In the genomic region with DNA sequence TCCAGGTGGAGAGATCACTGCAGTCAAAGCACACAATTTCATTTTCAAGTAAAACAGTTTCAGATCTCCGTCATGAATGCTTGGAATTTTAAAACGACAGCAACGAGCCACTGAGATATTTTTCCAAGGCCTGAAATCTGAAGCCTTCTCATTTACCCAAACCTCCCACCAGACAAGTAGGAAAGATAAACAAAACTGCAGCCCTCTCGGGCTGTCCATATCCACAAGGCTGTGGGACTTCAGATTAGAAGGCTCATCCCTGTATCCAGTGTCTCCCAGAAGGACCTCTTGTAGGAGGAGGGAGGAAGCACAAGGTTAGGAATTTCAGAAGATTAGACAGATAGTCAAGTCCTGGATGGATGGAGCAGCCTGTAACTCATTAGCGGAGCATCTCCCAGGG, we compare ENCODE assay signal across 22 mouse cellular contexts.
DNase-seq lines count a peak whose midpoint lies in the region; ATAC-seq lines count a peak whose summit lies in the region.
"Had no signal": no experiment of that assay in that cellular context is flagged by ENCODE, and none has a peak within 500 bp of the region (broad histone marks: within the 10 kb centered on the region; RNA-seq: fewer than 3 reads in every experiment).

No protein-coding gene starts in this region.

- H3K4me3 ChIP-seq in kidney, embryonic 15.5 days (replicated peaks), result no peak overlapping the region
- H3K4me3 ChIP-seq in lung, embryonic 16.5 days (ENCODE audit: low read length), result no peak overlapping the region
- H3K4me3 ChIP-seq: embryonic facial prominence, embryonic 15.5 days; hindbrain, embryonic 15.5 days; limb, embryonic 15.5 days; midbrain, embryonic 15.5 days; myocyte; neural tube, embryonic 15.5 days had no signal

- no peaks in the 10 kb centered on the region for H3K9me3 ChIP-seq in kidney, embryonic 15.5 days (replicated peaks)
- no peaks in the 10 kb centered on the region for H3K9me3 ChIP-seq in lung, embryonic 16.5 days (ENCODE audit: control insufficient read depth, low read length)
- H3K9me3 ChIP-seq: embryonic facial prominence, embryonic 15.5 days; hindbrain, embryonic 15.5 days; limb, embryonic 15.5 days; midbrain, embryonic 15.5 days; neural tube, embryonic 15.5 days had no signal

- H3K4me1 ChIP-seq in kidney, embryonic 15.5 days, result peaks cover 19% of the 10 kb centered on the region
- H3K4me1 ChIP-seq in lung, embryonic 16.5 days (replicated peaks; ENCODE audit: control insufficient read depth, insufficient read depth, low read length), result no peaks in the 10 kb centered on the region; the same call in 1 of the 2 replicates
- H3K4me1 ChIP-seq: embryonic facial prominence, embryonic 15.5 days; hindbrain, embryonic 15.5 days; limb, embryonic 15.5 days; midbrain, embryonic 15.5 days; neural tube, embryonic 15.5 days had no signal

- no peaks in the 10 kb centered on the region for H3K27me3 ChIP-seq in kidney, embryonic 15.5 days
- no peaks in the 10 kb centered on the region for H3K27me3 ChIP-seq in lung, embryonic 16.5 days (ENCODE audit: control insufficient read depth, insufficient read depth, low read depth, low read length)
- H3K27me3 ChIP-seq: embryonic facial prominence, embryonic 15.5 days; hindbrain, embryonic 15.5 days; limb, embryonic 15.5 days; midbrain, embryonic 15.5 days; neural tube, embryonic 15.5 days had no signal

- 18% methylated on average over 5 of the region's 5 CpGs for WGBS in kidney, embryonic 15.5 days
- 9% methylated on average over 5 of the region's 5 CpGs for WGBS in lung, embryonic 16.5 days

- peak; percentile 77 for ATAC-seq in kidney, embryonic 15.5 days (replicated peaks; ENCODE audit: low FRiP score)
- ATAC-seq in lung, embryonic 16.5 days (ENCODE audit: low read depth), result no peak
- ATAC-seq: forebrain, embryonic 16.5 days; liver, postnatal 0 days; midbrain, embryonic 15.5 days had no signal

- no peak overlapping the region for H3K9ac ChIP-seq in kidney, embryonic 15.5 days
- H3K9ac ChIP-seq in lung, embryonic 16.5 days (ENCODE audit: low read length), result no peak overlapping the region
- H3K9ac ChIP-seq: embryonic facial prominence, embryonic 15.5 days; hindbrain, embryonic 15.5 days; limb, embryonic 15.5 days; liver, postnatal 0 days; midbrain, embryonic 15.5 days; neural tube, embryonic 15.5 days had no signal

- peak overlapping the region; percentile 75 for H3K27ac ChIP-seq in kidney, embryonic 15.5 days
- peak overlapping the region; percentile 9; the same call in 1 of the 2 replicates for H3K27ac ChIP-seq in lung, embryonic 16.5 days (ENCODE audit: low read length)
- H3K27ac ChIP-seq: embryonic facial prominence, embryonic 15.5 days; hindbrain, embryonic 15.5 days; limb, embryonic 15.5 days; midbrain, embryonic 15.5 days; neural tube, embryonic 15.5 days had no signal

- DNase-seq in embryo, embryonic 10 days (ENCODE audit: low spot score), result peak; percentile 13
- DNase-seq in embryo, embryonic 11 days, result no peak
- DNase-seq in kidney, postnatal 25 days, result no peak
- no peak for DNase-seq in lung, postnatal 14 days
- DNase-seq in gastrocnemius, adult 8-10 months (ENCODE audit: low spot score in 2 of 2), result no peak
- no peak for DNase-seq in retina, postnatal 1 day
- DNase-seq: adrenal gland, adult 2 months; cerebellum, adult 2 months; heart, postnatal 4 days; kidney, adult 2 months; liver, postnatal 0 days; right cerebral cortex, postnatal 25 days; thymus, postnatal 14 days had no signal

- no peaks in the 10 kb centered on the region for H3K36me3 ChIP-seq in kidney, embryonic 15.5 days
- no peaks in the 10 kb centered on the region for H3K36me3 ChIP-seq in lung, embryonic 16.5 days (ENCODE audit: control insufficient read depth, insufficient read depth, low read length)
- H3K36me3 ChIP-seq: embryonic facial prominence, embryonic 15.5 days; hindbrain, embryonic 15.5 days; limb, embryonic 15.5 days; midbrain, embryonic 15.5 days; neural tube, embryonic 15.5 days had no signal

- 0 out of 2 replicates have a peak overlapping the region, but pooled peaks have one; percentile 5 for H3K4me2 ChIP-seq in kidney, embryonic 15.5 days
- no peak overlapping the region for H3K4me2 ChIP-seq in lung, embryonic 16.5 days (ENCODE audit: low read depth, low read length)
- H3K4me2 ChIP-seq: embryonic facial prominence, embryonic 15.5 days; hindbrain, embryonic 15.5 days; limb, embryonic 15.5 days; midbrain, embryonic 15.5 days; neural tube, embryonic 15.5 days had no signal
